Mouse (Mus musculus): ENCODE data around the gene Mepe. TPM values are rescaled to one million over a fixed set of nuclear protein-coding genes. Genes with fewer than 3 reads are reported as not detected.

The Mepe gene
- polyA plus RNA-seq, 1 experiment from 2014 or later, result not detected

DNA sequence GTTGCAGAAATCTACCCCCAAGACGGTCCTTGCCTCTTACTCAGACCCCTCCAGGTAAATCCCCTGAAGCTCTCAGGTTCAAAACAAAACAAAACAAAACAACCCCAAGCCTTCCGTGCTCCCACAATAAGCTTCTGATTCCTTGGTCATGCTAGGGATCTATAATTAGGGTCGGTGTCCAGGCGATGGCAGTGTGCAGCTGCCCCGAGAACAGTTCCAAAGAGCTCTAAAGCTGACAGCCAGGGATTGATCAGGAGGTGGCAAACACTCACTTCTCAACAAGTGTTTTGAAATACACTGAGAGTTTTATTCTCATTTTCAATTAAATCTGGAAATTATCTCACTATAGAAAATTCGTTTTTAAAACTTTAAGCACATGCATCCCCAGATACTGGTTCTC, 17.8 kb downstream of the Mepe start:
- Histone ChIP-seq H3K4me1 (ENCODE audit: control insufficient read depth, insufficient read depth, low read depth, low read length) (no peaks in the 10 kb centered on the region), H3K4me3 (ENCODE audit: low read length) (no peak overlapping the region), H3K4me2 (ENCODE audit: low read length) (no peak overlapping the region), H3K27ac (ENCODE audit: low read depth, low read length) (no peak overlapping the region), H3K36me3 (ENCODE audit: control insufficient read depth, insufficient read depth, low read length) (no peaks in the 10 kb centered on the region), H3K27me3 (replicated peaks; ENCODE audit: control insufficient read depth, insufficient read depth, low read length) (no peaks in the 10 kb centered on the region), H3K9ac (ENCODE audit: low read depth, low read length) (no peak overlapping the region), H3K9me3 (ENCODE audit: control insufficient read depth, low read length) (no peaks in the 10 kb centered on the region)
- 32% methylated on average over 6 of the region's 6 CpGs for WGBS
- ATAC-seq, result no peak

DNA sequence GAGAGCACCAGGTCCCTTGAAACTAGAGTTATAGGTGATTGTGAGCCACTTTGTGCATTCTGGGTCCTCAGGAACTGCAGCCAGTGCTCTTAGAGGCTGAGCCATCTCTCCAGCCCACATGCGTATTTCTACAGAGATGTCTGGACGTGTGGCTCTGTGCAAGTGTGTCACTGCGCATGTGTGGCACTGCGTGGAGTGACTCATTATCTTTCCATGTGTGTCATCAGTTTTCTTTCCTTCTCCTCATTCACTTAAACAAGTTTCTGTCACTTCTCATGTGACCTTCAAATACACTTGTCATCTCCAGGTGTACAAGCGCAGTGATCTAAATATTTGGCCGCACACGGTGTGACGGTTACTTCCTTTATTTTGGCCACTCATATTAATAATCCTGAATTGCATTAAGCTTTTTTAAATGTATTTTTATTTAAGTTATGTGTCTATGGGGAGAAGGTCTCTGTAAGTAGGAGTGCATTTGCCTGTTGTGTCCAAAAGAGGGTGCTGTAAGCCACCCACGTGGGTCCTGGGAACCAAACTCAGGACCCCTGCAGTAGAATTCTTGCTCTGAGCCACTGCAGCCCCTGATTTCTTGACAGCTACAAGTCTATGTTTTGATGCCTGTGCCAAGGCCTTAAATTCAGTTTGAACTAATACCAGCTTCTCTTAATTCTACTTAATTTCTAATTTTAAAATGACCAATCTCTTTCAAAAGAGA, 19.6 kb downstream of the Mepe start:
- Histone ChIP-seq H3K9me3 (ENCODE audit: control insufficient read depth, low read length) (no peaks in the 10 kb centered on the region), H3K36me3 (ENCODE audit: control insufficient read depth, insufficient read depth, low read length) (no peaks in the 10 kb centered on the region), H3K4me1 (ENCODE audit: control insufficient read depth, insufficient read depth, low read depth, low read length) (no peaks in the 10 kb centered on the region), H3K4me3 (ENCODE audit: low read length) (no peak overlapping the region), H3K27ac (ENCODE audit: low read depth, low read length) (no peak overlapping the region), H3K4me2 (ENCODE audit: low read length) (no peak overlapping the region), H3K27me3 (replicated peaks; ENCODE audit: control insufficient read depth, insufficient read depth, low read length) (no peaks in the 10 kb centered on the region), H3K9ac (ENCODE audit: low read depth, low read length) (no peak overlapping the region)
- ATAC-seq, result no peak
- WGBS, result 75% methylated on average over 9 of the region's 9 CpGs

DNA sequence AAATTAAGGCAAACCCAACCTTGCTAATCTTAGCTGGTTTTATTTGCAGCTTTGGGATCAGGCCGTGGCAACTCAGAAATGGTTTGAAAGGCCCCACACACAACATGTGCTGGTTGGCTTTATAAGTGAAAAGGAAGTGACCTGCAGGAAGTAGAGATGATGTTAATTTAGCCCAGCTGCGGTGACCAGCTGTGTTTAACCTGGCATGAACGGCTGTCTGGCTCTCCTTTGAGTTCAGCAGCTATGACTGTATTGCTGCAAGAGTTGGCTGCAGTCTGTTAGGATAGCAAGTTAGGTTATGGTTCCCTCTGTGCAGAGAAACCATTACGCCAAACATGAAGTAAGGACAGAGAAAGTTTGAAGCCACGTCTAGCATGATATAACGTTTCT, 20.1 kb downstream of the Mepe start:
- Histone ChIP-seq H3K4me3 (ENCODE audit: low read length) (no peak overlapping the region), H3K27me3 (replicated peaks; ENCODE audit: control insufficient read depth, insufficient read depth, low read length) (no peaks in the 10 kb centered on the region), H3K9ac (ENCODE audit: low read depth, low read length) (no peak overlapping the region), H3K27ac (ENCODE audit: low read depth, low read length) (no peak overlapping the region), H3K4me2 (ENCODE audit: low read length) (no peak overlapping the region), H3K9me3 (ENCODE audit: control insufficient read depth, low read length) (no peaks in the 10 kb centered on the region), H3K36me3 (ENCODE audit: control insufficient read depth, insufficient read depth, low read length) (no peaks in the 10 kb centered on the region), H3K4me1 (ENCODE audit: control insufficient read depth, insufficient read depth, low read depth, low read length) (no peaks in the 10 kb centered on the region)
- WGBS, result 87% methylated on average over 6 of the region's 6 CpGs
- ATAC-seq, result no peak

DNA sequence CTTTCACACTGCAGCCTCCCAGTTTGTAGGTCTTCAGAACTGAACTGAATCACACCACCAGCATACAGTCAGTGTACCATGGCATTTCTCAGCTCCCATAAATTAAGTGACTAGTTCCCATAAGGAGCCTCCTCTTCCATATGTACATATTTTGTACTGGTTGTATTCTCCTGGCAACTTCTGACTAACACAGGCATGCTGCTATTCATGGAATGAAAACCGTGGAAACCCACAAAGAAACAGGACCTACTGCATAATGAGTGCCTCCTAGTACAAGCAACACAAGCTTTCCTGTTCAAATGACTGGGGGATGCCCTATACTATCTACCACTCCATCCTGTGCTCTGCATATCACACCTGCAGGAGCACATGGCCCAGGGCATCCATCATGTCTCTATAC, 25.9 kb downstream of the Mepe start:
- H3K27ac ChIP-seq (ENCODE audit: low read depth, low read length), result no peak overlapping the region
- H3K27me3 ChIP-seq (replicated peaks; ENCODE audit: control insufficient read depth, insufficient read depth, low read length), result no peaks in the 10 kb centered on the region
- ATAC-seq, result no peak
- H3K36me3 ChIP-seq (ENCODE audit: control insufficient read depth, insufficient read depth, low read length), result no peaks in the 10 kb centered on the region
- no peak overlapping the region for H3K9ac ChIP-seq (ENCODE audit: low read depth, low read length)
- no peaks in the 10 kb centered on the region for H3K9me3 ChIP-seq (ENCODE audit: control insufficient read depth, low read length)
- no peak overlapping the region for H3K4me3 ChIP-seq (ENCODE audit: low read length)
- 59% methylated on average over 1 of the region's 1 CpGs for WGBS
- H3K4me2 ChIP-seq (ENCODE audit: low read length), result no peak overlapping the region
- H3K4me1 ChIP-seq (ENCODE audit: control insufficient read depth, insufficient read depth, low read depth, low read length), result no peaks in the 10 kb centered on the region

DNA sequence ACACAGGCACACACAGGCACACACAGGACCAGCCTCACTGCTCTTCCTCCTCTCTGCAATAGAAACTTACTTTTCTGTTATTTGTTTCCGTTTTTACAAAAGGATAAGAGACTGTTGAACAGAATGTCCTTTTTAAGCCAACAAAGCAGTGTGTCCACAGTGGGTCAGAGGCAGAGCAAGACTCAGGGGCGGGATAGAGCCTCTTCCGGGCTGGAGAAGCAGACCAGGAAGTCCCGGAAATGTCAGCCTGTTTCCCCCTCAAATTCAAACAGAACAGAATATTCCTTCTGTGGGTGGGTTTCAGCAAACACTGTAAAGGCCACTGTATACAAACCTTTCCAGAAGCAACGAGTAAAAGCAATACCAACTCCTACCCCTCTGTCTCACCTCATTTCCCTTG, 26.7 kb downstream of the Mepe start:
- H3K4me3 ChIP-seq (ENCODE audit: low read length), result no peak overlapping the region
- H3K27me3 ChIP-seq (replicated peaks; ENCODE audit: control insufficient read depth, insufficient read depth, low read length), result no peaks in the 10 kb centered on the region
- whole genome bisulfite sequencing, result 81% methylated on average over 5 of the region's 5 CpGs
- no peak overlapping the region for H3K9ac ChIP-seq (ENCODE audit: low read depth, low read length)
- no peak overlapping the region for H3K4me2 ChIP-seq (ENCODE audit: low read length)
- H3K27ac ChIP-seq (ENCODE audit: low read depth, low read length), result no peak overlapping the region
- H3K36me3 ChIP-seq (ENCODE audit: control insufficient read depth, insufficient read depth, low read length), result no peaks in the 10 kb centered on the region
- no peaks in the 10 kb centered on the region for H3K4me1 ChIP-seq (ENCODE audit: control insufficient read depth, insufficient read depth, low read depth, low read length)
- no peak for ATAC-seq
- no peaks in the 10 kb centered on the region for H3K9me3 ChIP-seq (ENCODE audit: control insufficient read depth, low read length)

DNA sequence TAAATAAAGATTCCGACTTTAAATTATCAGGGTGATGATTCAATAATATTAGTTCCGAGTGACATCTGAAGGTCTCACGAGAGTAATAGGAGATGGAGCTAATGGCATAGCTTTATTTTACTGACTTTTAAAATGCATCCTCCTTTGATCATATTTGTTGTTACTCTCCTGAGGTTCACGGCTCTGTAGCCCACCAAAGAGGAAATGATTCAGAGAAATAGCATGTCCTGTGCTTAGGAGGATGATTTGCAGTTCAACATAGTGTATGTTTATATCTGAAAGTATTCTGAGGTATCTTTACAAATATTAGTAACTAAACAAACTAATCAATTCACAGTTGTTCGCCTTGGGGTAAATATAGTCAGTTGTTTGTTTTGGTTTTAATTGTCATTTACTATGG, 32.4 kb downstream of the Mepe start:
- H3K27ac ChIP-seq (ENCODE audit: low read depth, low read length), result no peak overlapping the region
- no peak overlapping the region for H3K4me2 ChIP-seq (ENCODE audit: low read length)
- H3K27me3 ChIP-seq (replicated peaks; ENCODE audit: control insufficient read depth, insufficient read depth, low read length), result no peaks in the 10 kb centered on the region
- ATAC-seq, result no peak
- H3K4me1 ChIP-seq (ENCODE audit: control insufficient read depth, insufficient read depth, low read depth, low read length), result peaks cover 2% of the 10 kb centered on the region; the same call in 1 of the 2 replicates
- no peak overlapping the region for H3K9ac ChIP-seq (ENCODE audit: low read depth, low read length)
- no peak overlapping the region for H3K4me3 ChIP-seq (ENCODE audit: low read length)
- no peaks in the 10 kb centered on the region for H3K36me3 ChIP-seq (ENCODE audit: control insufficient read depth, insufficient read depth, low read length)
- 88% methylated on average over 5 of the region's 5 CpGs for WGBS
- H3K9me3 ChIP-seq (ENCODE audit: control insufficient read depth, low read length), result no peaks in the 10 kb centered on the region

DNA sequence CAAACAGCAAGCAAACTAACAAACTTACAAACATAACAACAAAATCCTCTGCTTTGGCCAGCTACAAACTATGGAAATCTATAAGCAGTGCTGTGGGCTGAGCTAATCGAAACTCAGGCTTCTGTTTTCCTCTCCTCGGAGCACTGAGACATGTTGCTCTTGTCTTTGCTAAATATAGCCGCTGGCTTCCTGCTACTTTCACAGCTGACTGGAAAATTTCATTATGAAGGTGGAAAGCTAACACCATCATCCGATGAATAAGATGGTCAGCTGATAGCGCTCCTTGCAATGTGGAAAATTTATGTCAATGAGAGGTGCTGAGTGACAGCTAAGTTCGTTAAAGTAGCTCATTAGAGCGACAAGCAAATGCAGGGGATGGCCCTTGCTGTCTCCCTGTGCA, 33.5 kb downstream of the Mepe start:
- no peak for ATAC-seq
- 51% methylated on average over 7 of the region's 7 CpGs for WGBS
- no peaks in the 10 kb centered on the region for H3K9me3 ChIP-seq (ENCODE audit: control insufficient read depth, low read length)
- no peak overlapping the region for H3K4me2 ChIP-seq (ENCODE audit: low read length)
- H3K27ac ChIP-seq (ENCODE audit: low read depth, low read length), result no peak overlapping the region
- no peaks in the 10 kb centered on the region for H3K36me3 ChIP-seq (ENCODE audit: control insufficient read depth, insufficient read depth, low read length)
- no peak overlapping the region for H3K9ac ChIP-seq (ENCODE audit: low read depth, low read length)
- H3K27me3 ChIP-seq (replicated peaks; ENCODE audit: control insufficient read depth, insufficient read depth, low read length), result no peaks in the 10 kb centered on the region
- H3K4me1 ChIP-seq (ENCODE audit: control insufficient read depth, insufficient read depth, low read depth, low read length), result peaks cover 2% of the 10 kb centered on the region; the same call in 1 of the 2 replicates
- no peak overlapping the region for H3K4me3 ChIP-seq (ENCODE audit: low read length)

DNA sequence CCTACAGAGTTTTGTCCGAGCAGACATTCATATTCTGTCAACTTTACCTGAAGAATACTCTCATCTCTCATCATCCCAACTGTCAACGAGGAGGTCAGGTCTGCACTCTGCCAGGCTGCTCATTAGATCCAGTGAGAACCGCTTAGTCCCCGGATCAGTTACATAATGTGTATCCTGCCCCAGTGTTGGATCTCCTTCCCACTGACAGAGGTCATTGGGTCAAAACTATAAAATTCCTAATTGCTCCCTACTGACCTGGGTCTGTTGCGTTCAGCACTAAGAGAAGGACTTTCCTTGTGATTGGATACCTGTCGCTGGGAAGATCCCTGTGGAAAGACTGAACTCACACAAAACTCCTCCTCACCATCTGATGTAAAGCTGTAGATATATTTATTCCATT, 34.1 kb downstream of the Mepe start:
- H3K9ac ChIP-seq (ENCODE audit: low read depth, low read length), result no peak overlapping the region
- ATAC-seq, result no peak
- H3K27ac ChIP-seq (ENCODE audit: low read depth, low read length), result no peak overlapping the region
- no peaks in the 10 kb centered on the region for H3K36me3 ChIP-seq (ENCODE audit: control insufficient read depth, insufficient read depth, low read length)
- H3K4me1 ChIP-seq (ENCODE audit: control insufficient read depth, insufficient read depth, low read depth, low read length), result peaks cover 2% of the 10 kb centered on the region; the same call in 1 of the 2 replicates
- WGBS, result 82% methylated on average over 6 of the region's 6 CpGs
- H3K9me3 ChIP-seq (ENCODE audit: control insufficient read depth, low read length), result no peaks in the 10 kb centered on the region
- H3K4me2 ChIP-seq (ENCODE audit: low read length), result no peak overlapping the region
- no peak overlapping the region for H3K4me3 ChIP-seq (ENCODE audit: low read length)
- no peaks in the 10 kb centered on the region for H3K27me3 ChIP-seq (replicated peaks; ENCODE audit: control insufficient read depth, insufficient read depth, low read length)

DNA sequence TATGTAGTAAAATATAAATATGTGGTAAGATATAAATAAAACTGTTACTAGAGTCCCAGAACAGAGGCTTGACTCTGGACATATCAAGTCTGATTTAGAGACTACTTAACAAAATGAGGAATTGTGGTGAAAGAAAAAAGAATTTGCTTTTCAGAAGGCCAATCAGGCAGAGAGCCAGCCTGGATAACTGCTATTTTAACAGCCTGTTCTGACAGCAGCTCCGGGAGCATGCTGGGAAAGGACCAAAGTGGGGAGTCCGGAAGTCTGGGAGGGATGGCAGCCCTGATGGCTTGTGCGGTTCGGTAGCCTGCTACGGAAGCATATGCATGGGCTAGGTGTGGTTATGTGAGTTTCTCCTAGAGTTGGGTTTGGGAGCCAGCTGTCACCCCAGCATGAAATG, 45.5 kb downstream of the Mepe start:
- Histone ChIP-seq H3K4me3 (ENCODE audit: low read length) (no peak overlapping the region), H3K9me3 (ENCODE audit: control insufficient read depth, low read length) (no peaks in the 10 kb centered on the region), H3K4me2 (ENCODE audit: low read length) (no peak overlapping the region), H3K27ac (ENCODE audit: low read depth, low read length) (no peak overlapping the region), H3K27me3 (replicated peaks; ENCODE audit: control insufficient read depth, insufficient read depth, low read length) (no peaks in the 10 kb centered on the region), H3K9ac (ENCODE audit: low read depth, low read length) (no peak overlapping the region), H3K4me1 (ENCODE audit: control insufficient read depth, insufficient read depth, low read depth, low read length) (peaks cover 2% of the 10 kb centered on the region; the same call in 1 of the 2 replicates), H3K36me3 (ENCODE audit: control insufficient read depth, insufficient read depth, low read length) (no peaks in the 10 kb centered on the region)
- no peak for ATAC-seq
- WGBS, result 84% methylated on average over 5 of the region's 5 CpGs
